Mouse (Mus musculus) layer of hippocampus, postnatal 36 days (tissue): ENCODE data around the gene Cdc42bpa. TPM values are rescaled to one million over a fixed set of nuclear protein-coding genes. Genes with fewer than 3 reads are reported as not detected.

Source experiments
- DNase-seq, 2 experiments: peaks; one replicate each; pipeline ENCODE4 v3.0.0; 2022
- total RNA-seq, 2 experiments: library from RNA; stranded (reverse); gene quantifications; 2 replicates each; pipeline ENCODE4 v1.2.3; 2021

Cdc42bpa gene
- total RNA-seq, 2 experiments from 2014 or later, result 239 to 246 TPM

GRCm38 (mm10) chr1:180194048-180194447, 233.8 kb downstream of the Cdc42bpa start:
- no peak for DNase-seq

- peak in 1 of 2 experiments; percentile 25 for DNase-seq
These were observed 234.7 kb downstream of the Cdc42bpa start for GRCm38 (mm10) chr1:180194781-180195471.

GRCm38 (mm10) chr1:180195703-180196381, 235.6 kb downstream of the Cdc42bpa start:
- DNase-seq, result peak; percentile 98

- DNase-seq, result no peak
These were observed 236.2 kb downstream of the Cdc42bpa start for GRCm38 (mm10) chr1:180196508-180196907.

- DNase-seq, result no peak
These were observed 237.7 kb downstream of the Cdc42bpa start for GRCm38 (mm10) chr1:180197956-180198355.

GRCm38 (mm10) chr1:180198959-180199714, 238.9 kb downstream of the Cdc42bpa start, which contains the start of gene Coq8a:
Coq8a (minus strand) TSS chr1:180199602.
- no peak for DNase-seq

GRCm38 (mm10) chr1:180199715-180200050, 239.4 kb downstream of the Cdc42bpa start:
- DNase-seq, result no peak

GRCm38 (mm10) chr1:180200722-180201121, 240.4 kb downstream of the Cdc42bpa start:
- no peak for DNase-seq

GRCm38 (mm10) chr1:180208370-180208769, 248.1 kb downstream of the Cdc42bpa start:
- no peak for DNase-seq

- no peak for DNase-seq
These were observed 249.8 kb downstream of the Cdc42bpa start for GRCm38 (mm10) chr1:180210031-180210432.

- no peak for DNase-seq
These were observed 250.6 kb downstream of the Cdc42bpa start for GRCm38 (mm10) chr1:180210781-180211271.

- DNase-seq, result no peak
These were observed 252.6 kb downstream of the Cdc42bpa start for GRCm38 (mm10) chr1:180212911-180213310.

GRCm38 (mm10) chr1:180215044-180215443, 254.8 kb downstream of the Cdc42bpa start:
- DNase-seq, result peak; percentile 55

Other genes starting within 250 kb of the Cdc42bpa start
- gene Kif28, start 215.2 kb upstream of the Cdc42bpa start, total RNA-seq, result under 1 TPM in 1 of 2 experiments, not detected in 1; 0.91 TPM
- gene Gm10518, start 157.1 kb upstream of the Cdc42bpa start, total RNA-seq, result not detected
- 10 to 100 TPM; 39.9 to 55.1 TPM for gene Ahctf1, start 156.8 kb upstream of the Cdc42bpa start, total RNA-seq
- gene Coq8a, start 239.1 kb downstream of the Cdc42bpa start, total RNA-seq, result 10 to 100 TPM; 55.0 to 68.3 TPM